23 mouse cellular contexts compared by ENCODE assay signal in genomic region chr19:55076822-55077221, GRCm38 (mm10). TPM values are rescaled to one million over a fixed set of nuclear protein-coding genes. Genes with fewer than 3 reads are reported as not detected.
DNase-seq lines count a peak whose midpoint lies in the region; ATAC-seq and TF ChIP-seq lines count a peak whose summit lies in the region.
"Had no signal": no experiment of that assay in that cellular context is flagged by ENCODE, and none has a peak within 500 bp of the region (broad histone marks: within the 10 kb centered on the region; RNA-seq: fewer than 3 reads in every experiment).

No protein-coding gene starts in this region.

- 63% methylated on average over 8 of the region's 8 CpGs for WGBS in forebrain, embryonic 10.5 days
- 58% methylated on average over 8 of the region's 8 CpGs for WGBS in forebrain, postnatal 0 days
- WGBS in hindbrain, embryonic 10.5 days: 69% methylated on average over 8 of the region's 8 CpGs
- WGBS in hindbrain, embryonic 13.5 days: 56% methylated on average over 8 of the region's 8 CpGs
- WGBS in midbrain, embryonic 13.5 days: 37% methylated on average over 8 of the region's 8 CpGs
- 45% methylated on average over 8 of the region's 8 CpGs for WGBS in midbrain, embryonic 15.5 days

- peak overlapping the region; percentile 51; the same call in 1 of the 2 replicates for H3K27ac ChIP-seq in forebrain, embryonic 10.5 days
- H3K27ac ChIP-seq in forebrain, postnatal 0 days (ENCODE audit: low read depth, low read length): no peak overlapping the region
- peak overlapping the region; percentile 13 for H3K27ac ChIP-seq in hindbrain, embryonic 10.5 days
- no peak overlapping the region for H3K27ac ChIP-seq in hindbrain, embryonic 13.5 days
- no peak overlapping the region for H3K27ac ChIP-seq in midbrain, embryonic 13.5 days
- H3K27ac ChIP-seq in midbrain, embryonic 15.5 days: no peak overlapping the region
- H3K27ac ChIP-seq: heart, adult 2 months; heart, embryonic 10.5 days; heart, embryonic 13.5 days; hindbrain, embryonic 12.5 days; intestine, embryonic 15.5 days had no signal

- no peak for DNase-seq in forebrain, embryonic 10.5 days (ENCODE audit: extremely low spot score, low spot score)
- DNase-seq in forebrain, postnatal 0 days: no peak
- no peak for DNase-seq in hindbrain, embryonic 10.5 days (ENCODE audit: low spot score)
- DNase-seq: adrenal gland, adult 8-10 months; adrenal gland, postnatal 25 days; cerebellum, adult 18-20 months; cerebellum, adult 9-10 months; cerebellum, postnatal 14 days; gastrocnemius, postnatal 10 days; gastrocnemius, postnatal 36 days; heart, adult 2 months; heart, postnatal 14 days; heart, postnatal 4 days had no signal

- H3K9me3 ChIP-seq in forebrain, embryonic 10.5 days: peaks cover 3% of the 10 kb centered on the region; the same call in 1 of the 2 replicates
- H3K9me3 ChIP-seq in forebrain, postnatal 0 days (ENCODE audit: low read length): no peaks in the 10 kb centered on the region
- no peaks in the 10 kb centered on the region for H3K9me3 ChIP-seq in hindbrain, embryonic 10.5 days
- no peaks in the 10 kb centered on the region for H3K9me3 ChIP-seq in hindbrain, embryonic 13.5 days
- no peaks in the 10 kb centered on the region for H3K9me3 ChIP-seq in midbrain, embryonic 13.5 days
- no peaks in the 10 kb centered on the region for H3K9me3 ChIP-seq in midbrain, embryonic 15.5 days
- H3K9me3 ChIP-seq: heart, embryonic 10.5 days; heart, embryonic 13.5 days; hindbrain, embryonic 12.5 days; intestine, embryonic 15.5 days had no signal

- H3K36me3 ChIP-seq in forebrain, embryonic 10.5 days (replicated peaks): peaks cover 98% of the 10 kb centered on the region
- peaks cover 77% of the 10 kb centered on the region for H3K36me3 ChIP-seq in forebrain, postnatal 0 days (ENCODE audit: insufficient read depth)
- H3K36me3 ChIP-seq in hindbrain, embryonic 10.5 days: peaks cover 95% of the 10 kb centered on the region
- H3K36me3 ChIP-seq in hindbrain, embryonic 13.5 days: peaks cover 92% of the 10 kb centered on the region
- H3K36me3 ChIP-seq in midbrain, embryonic 13.5 days: peaks cover 92% of the 10 kb centered on the region
- peaks cover 67% of the 10 kb centered on the region for H3K36me3 ChIP-seq in midbrain, embryonic 15.5 days (replicated peaks)

- peaks cover 14% of the 10 kb centered on the region for H3K4me1 ChIP-seq in forebrain, embryonic 10.5 days
- no peaks in the 10 kb centered on the region for H3K4me1 ChIP-seq in forebrain, postnatal 0 days (ENCODE audit: insufficient read depth)
- H3K4me1 ChIP-seq in hindbrain, embryonic 10.5 days (replicated peaks): peaks cover 16% of the 10 kb centered on the region
- H3K4me1 ChIP-seq in hindbrain, embryonic 13.5 days (replicated peaks): no peaks in the 10 kb centered on the region
- peaks cover 7% of the 10 kb centered on the region; the same call in 1 of the 2 replicates for H3K4me1 ChIP-seq in midbrain, embryonic 13.5 days (replicated peaks)
- H3K4me1 ChIP-seq in midbrain, embryonic 15.5 days: no peaks in the 10 kb centered on the region
- H3K4me1 ChIP-seq: heart, embryonic 10.5 days; heart, embryonic 13.5 days; hindbrain, embryonic 12.5 days; intestine, embryonic 15.5 days had no signal

- no peak for TF ChIP-seq CTCF in forebrain, postnatal 0 days (IDR thresholded peaks at IDR 0.05; ENCODE audit: low read depth)

- no peak overlapping the region for H3K4me3 ChIP-seq in forebrain, embryonic 10.5 days
- H3K4me3 ChIP-seq in forebrain, postnatal 0 days (ENCODE audit: low read depth, low read length): no peak overlapping the region
- H3K4me3 ChIP-seq in hindbrain, embryonic 10.5 days: no peak overlapping the region
- no peak overlapping the region for H3K4me3 ChIP-seq in hindbrain, embryonic 13.5 days
- no peak overlapping the region for H3K4me3 ChIP-seq in midbrain, embryonic 13.5 days (replicated peaks)
- H3K4me3 ChIP-seq in midbrain, embryonic 15.5 days: no peak overlapping the region
- H3K4me3 ChIP-seq: heart, adult 2 months; heart, embryonic 10.5 days; heart, embryonic 13.5 days; hindbrain, embryonic 12.5 days; intestine, embryonic 15.5 days had no signal

- no peak for ATAC-seq in forebrain, postnatal 0 days
- no peak for ATAC-seq in hindbrain, embryonic 13.5 days (ENCODE audit: low FRiP score)
- ATAC-seq in midbrain, embryonic 13.5 days: no peak
- ATAC-seq in midbrain, embryonic 15.5 days (replicated peaks): no peak
- ATAC-seq: activated CD4-positive, CD25-positive, alpha-beta regulatory T cell, adult 4 months; forebrain, embryonic 14.5 days; hindbrain, embryonic 16.5 days; intestine, embryonic 15.5 days had no signal

- no peak overlapping the region for H3K4me2 ChIP-seq in forebrain, postnatal 0 days (ENCODE audit: low read depth)
- no peak overlapping the region for H3K4me2 ChIP-seq in hindbrain, embryonic 13.5 days
- H3K4me2 ChIP-seq in midbrain, embryonic 13.5 days (replicated peaks): no peak overlapping the region
- H3K4me2 ChIP-seq in midbrain, embryonic 15.5 days: no peak overlapping the region
- H3K4me2 ChIP-seq: heart, embryonic 13.5 days; hindbrain, embryonic 12.5 days; intestine, embryonic 15.5 days had no signal

- H3K9ac ChIP-seq in forebrain, postnatal 0 days: no peak overlapping the region
- H3K9ac ChIP-seq in hindbrain, embryonic 13.5 days: no peak overlapping the region
- peak overlapping the region; percentile 37; the same call in 1 of the 2 replicates for H3K9ac ChIP-seq in midbrain, embryonic 13.5 days (replicated peaks)
- no peak overlapping the region for H3K9ac ChIP-seq in midbrain, embryonic 15.5 days
- H3K9ac ChIP-seq: heart, embryonic 13.5 days; hindbrain, embryonic 12.5 days; intestine, embryonic 15.5 days had no signal

- H3K27me3 ChIP-seq in forebrain, embryonic 10.5 days (ENCODE audit: poor library complexity, severe bottlenecking): no peaks in the 10 kb centered on the region
- no peaks in the 10 kb centered on the region for H3K27me3 ChIP-seq in forebrain, postnatal 0 days (ENCODE audit: insufficient read depth, low read length)
- no peaks in the 10 kb centered on the region for H3K27me3 ChIP-seq in hindbrain, embryonic 10.5 days (ENCODE audit: insufficient read depth, poor library complexity, severe bottlenecking)
- H3K27me3 ChIP-seq in hindbrain, embryonic 13.5 days: no peaks in the 10 kb centered on the region
- no peaks in the 10 kb centered on the region for H3K27me3 ChIP-seq in midbrain, embryonic 13.5 days
- H3K27me3 ChIP-seq in midbrain, embryonic 15.5 days (replicated peaks): no peaks in the 10 kb centered on the region
- H3K27me3 ChIP-seq: heart, embryonic 13.5 days; hindbrain, embryonic 12.5 days; intestine, embryonic 15.5 days had no signal

RNA-seq across cellular contexts. Expression of gene Gpam, which starts 50.2 kb away (rescaled TPM):
- 21.5 and 22.4 TPM in 2 replicates for polyA plus RNA-seq in forebrain, embryonic 10.5 days (2016; fragmentation: Nextera tagmentation; extraction: Ambion mirVana)
- 58.6 and 61.4 TPM in 2 replicates for total RNA-seq in forebrain, postnatal 0 days (2014; rRNA removed)
- 15.8 and 20.6 TPM in 2 replicates for polyA plus RNA-seq in forebrain, postnatal 0 days (2015; fragmentation: Nextera tagmentation; extraction: Ambion mirVana)
- 20.1 and 20.5 TPM in 2 replicates for polyA plus RNA-seq in hindbrain, embryonic 10.5 days (2016; fragmentation: Nextera tagmentation; extraction: Ambion mirVana)
- polyA plus RNA-seq in hindbrain, embryonic 13.5 days (2015; fragmentation: Nextera tagmentation; extraction: Ambion mirVana): 22.5 and 22.8 TPM in 2 replicates
- 21.7 and 21.8 TPM in 2 replicates for polyA plus RNA-seq in midbrain, embryonic 13.5 days (2015; fragmentation: Nextera tagmentation; extraction: Ambion mirVana)
- 24.6 and 25.8 TPM in 2 replicates for polyA plus RNA-seq in midbrain, embryonic 15.5 days (2015; fragmentation: Nextera tagmentation; extraction: Ambion mirVana)

Comparison
In these comparisons a context has a peak if more than half of its experiments do, and no peak if none do; other contexts are left out.
1. H3K27ac ChIP-seq: peak in forebrain, embryonic 10.5 days (single experiment) and hindbrain, embryonic 10.5 days (single experiment); none in forebrain, postnatal 0 days (single experiment), hindbrain, embryonic 13.5 days (single experiment), midbrain, embryonic 13.5 days (single experiment) and midbrain, embryonic 15.5 days (single experiment).